Mouse (Mus musculus) activated CD4-positive, CD25-positive, alpha-beta regulatory T cell, adult 4 months (primary cell): ENCODE data around the gene Bud31. TPM values are rescaled to one million over a fixed set of nuclear protein-coding genes. Genes with fewer than 3 reads are reported as not detected.
"Not testable (repeated sequence)": the region's sequence is repeated elsewhere in the genome, so short reads cannot be mapped to it uniquely, and the experiment has no call there.

Source experiments
- ATAC-seq: one replicate; pipeline ENCODE4 v1.8.0; 2017
- polyA plus RNA-seq, 2 experiments: library from polyadenylated mRNA; unstranded; fragments of 100-300 nt; shearing (Covaris generic); gene quantifications; one replicate each; pipeline ENCODE4 v1.2.1; 2017

Bud31 gene
- polyA plus RNA-seq, 2 experiments from 2014 or later, result 107 to 118 TPM

GRCm38 (mm10) chr5:145129124-145129523 lies 11.0 kb upstream of the Bud31 start:
- ATAC-seq, result no peak

- not testable (repeated sequence) for ATAC-seq
Measured at GRCm38 (mm10) chr5:145129773-145130172, 10.4 kb upstream of the Bud31 start.

GRCm38 (mm10) chr5:145130191-145130590 lies 10.0 kb upstream of the Bud31 start:
- no peak for ATAC-seq

- ATAC-seq, result no peak
Measured at GRCm38 (mm10) chr5:145130995-145131394, 9.2 kb upstream of the Bud31 start.

- ATAC-seq, result not testable (repeated sequence)
Measured at GRCm38 (mm10) chr5:145133275-145133674, 6.9 kb upstream of the Bud31 start.

- no peak for ATAC-seq
Measured at GRCm38 (mm10) chr5:145138836-145139235, 1.3 kb upstream of the Bud31 start.

- ATAC-seq, result no peak
Measured at GRCm38 (mm10) chr5:145140611-145141010, 449 bp downstream of the Bud31 start.

GRCm38 (mm10) chr5:145147748-145148147 lies 7.6 kb downstream of the Bud31 start:
- ATAC-seq, result no peak

- no peak for ATAC-seq
Measured at GRCm38 (mm10) chr5:145149294-145149693, 9.1 kb downstream of the Bud31 start.

- ATAC-seq, result no peak
Measured at GRCm38 (mm10) chr5:145152690-145153089, 12.5 kb downstream of the Bud31 start.

- no peak for ATAC-seq
Measured at GRCm38 (mm10) chr5:145161361-145161760, 21.2 kb downstream of the Bud31 start.

GRCm38 (mm10) chr5:145164710-145165109 lies 24.5 kb downstream of the Bud31 start:
- no peak for ATAC-seq

- ATAC-seq, result no peak
Measured at GRCm38 (mm10) chr5:145165184-145165583, 25.0 kb downstream of the Bud31 start.

GRCm38 (mm10) chr5:145166536-145167305 lies 26.6 kb downstream of the Bud31 start, which contains the start of the genes Ptcd1 and Cpsf4:
Gene Ptcd1, minus strand, starts transcription at chr5:145167108.
Gene Cpsf4, plus strand, starts transcription at chr5:145167213.
- peak; percentile 93 for ATAC-seq

- no peak for ATAC-seq
Measured at GRCm38 (mm10) chr5:145167306-145167661, 27.1 kb downstream of the Bud31 start.

GRCm38 (mm10) chr5:145178461-145178980 lies 38.4 kb downstream of the Bud31 start:
- no peak for ATAC-seq

GRCm38 (mm10) chr5:145185244-145185643 lies 45.1 kb downstream of the Bud31 start:
- ATAC-seq, result no peak

- no peak for ATAC-seq
Measured at GRCm38 (mm10) chr5:145189416-145189815, 49.3 kb downstream of the Bud31 start.

GRCm38 (mm10) chr5:145190373-145190772 lies 50.2 kb downstream of the Bud31 start:
- no peak for ATAC-seq

GRCm38 (mm10) chr5:145190875-145191798 lies 51.0 kb downstream of the Bud31 start:
- peak; percentile 81 for ATAC-seq

- ATAC-seq, result no peak
Measured at GRCm38 (mm10) chr5:145191962-145192361, 51.8 kb downstream of the Bud31 start, which contains the start of gene Atp5j2. Gene Atp5j2, minus strand, starts transcription at chr5:145192062.
